Mouse (Mus musculus) layer of hippocampus, adult 2 months (tissue): ENCODE results near the gene Poc1b. TPM values are rescaled to one million over a fixed set of nuclear protein-coding genes. Genes with fewer than 3 reads are reported as not detected.

Source experiments
- DNase-seq, 2 experiments: peaks; one replicate each; pipeline ENCODE4 v3.0.0; 2022; ENCODE audit warnings: low spot score in 2 of 2
- H3K27ac ChIP-seq: fragments of 200-600 bp; 2 replicates; pipeline ENCODE4 v1.8.1; 2022
- H3K4me3 ChIP-seq: fragments of 200-600 bp; 2 replicates; pipeline ENCODE4 v1.8.1; 2022; ENCODE audit warnings: mild to moderate bottlenecking
- CTCF ChIP-seq: fragments of 200-600 bp; conservative IDR thresholded peaks from 2 replicates; pipeline ENCODE4 v1.8.1; 2022; ENCODE audit warnings: antibody characterized with exemption, mild to moderate bottlenecking, moderate library complexity
- total RNA-seq, 2 experiments: library from RNA; stranded (reverse); gene quantifications; 2 replicates each; pipeline ENCODE4 v1.2.3; 2021

Gene Poc1b
- total RNA-seq, 2 experiments from 2014 or later = 6.0 to 6.1 TPM

- H3K27ac ChIP-seq = peak overlapping the region; percentile 77
- peak overlapping the region; percentile 20; the same call in 1 of the 2 replicates for H3K4me3 ChIP-seq
- DNase-seq = no peak
- no peak; the same call in 1 of the 2 replicates for TF ChIP-seq CTCF
Measured at GRCm38 (mm10) chr10:99171961-99172497, 65.2 kb downstream of the Poc1b start.

- no peak overlapping the region for H3K4me3 ChIP-seq
- no peak for DNase-seq
- H3K27ac ChIP-seq = no peak overlapping the region
- TF ChIP-seq CTCF = no peak
Measured at GRCm38 (mm10) chr10:99172906-99173507, 66.2 kb downstream of the Poc1b start.

GRCm38 (mm10) chr10:99176911-99177310, 70.1 kb downstream of the Poc1b start:
- TF ChIP-seq CTCF = no peak
- no peak for DNase-seq
- Histone ChIP-seq H3K27ac (no peak overlapping the region), H3K4me3 (no peak overlapping the region)

DNA sequence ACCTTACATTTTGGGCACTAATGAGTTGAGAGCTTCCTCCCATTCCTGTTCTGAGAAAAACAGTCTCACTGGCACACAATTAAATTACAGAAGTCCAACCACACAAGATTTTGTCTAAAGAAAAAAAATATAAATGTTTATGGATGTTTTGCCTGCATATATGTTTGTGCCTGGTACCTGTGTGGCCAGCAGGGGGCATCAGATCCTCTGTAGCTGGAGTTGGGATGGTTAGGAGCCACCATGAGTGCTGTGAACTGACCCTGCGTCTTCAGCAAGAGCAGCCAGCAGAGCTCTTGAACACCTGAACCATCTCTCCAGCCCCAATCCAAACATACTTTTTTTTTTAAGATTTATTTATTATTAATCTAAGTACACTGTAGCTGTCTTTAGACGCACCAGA, 71.3 kb downstream of the Poc1b start:
- H3K4me3 ChIP-seq = no peak overlapping the region
- DNase-seq = no peak
- TF ChIP-seq CTCF = peak; percentile 63
- H3K27ac ChIP-seq = no peak overlapping the region

DNA sequence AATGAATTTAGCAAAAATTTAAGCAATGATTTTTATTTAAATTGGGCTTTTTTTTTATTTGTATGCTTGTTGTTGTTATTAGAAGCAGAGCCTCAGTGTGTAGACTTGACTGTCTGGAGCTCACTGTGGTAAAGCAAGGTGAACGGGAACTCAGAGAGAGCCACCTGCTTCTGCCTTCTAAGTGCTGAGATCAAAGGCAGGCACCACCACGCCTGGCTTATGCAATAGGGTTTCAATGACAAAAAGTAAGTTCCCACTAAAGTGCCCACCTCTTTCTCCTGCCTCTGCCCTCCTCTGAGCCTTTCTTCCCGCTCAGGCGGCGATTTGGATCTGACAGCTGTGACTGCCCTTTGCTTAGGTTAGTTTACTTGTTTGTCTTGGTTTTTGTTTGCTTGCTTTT, 72.3 kb downstream of the Poc1b start:
- TF ChIP-seq CTCF = no peak
- no peak for DNase-seq
- Histone ChIP-seq H3K27ac (no peak overlapping the region), H3K4me3 (no peak overlapping the region)

DNA sequence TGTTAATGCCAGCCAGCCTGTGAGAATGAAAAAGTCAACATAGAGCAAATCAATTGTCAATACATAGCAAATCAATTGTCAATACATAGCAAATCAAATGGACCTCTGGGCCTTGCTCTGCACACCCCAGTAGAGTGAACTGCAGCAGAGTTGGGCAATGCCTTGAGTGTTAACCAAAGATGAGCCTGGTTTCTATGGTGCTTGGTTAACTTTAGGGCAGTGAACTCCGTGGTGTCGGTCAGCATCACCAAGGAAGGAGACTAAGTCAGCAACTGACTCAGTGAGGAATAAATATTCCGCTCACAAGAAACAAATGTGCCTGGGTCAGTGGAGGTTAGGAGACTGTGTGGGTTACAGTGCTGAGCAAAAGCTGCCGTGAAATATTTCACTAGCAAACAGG, 72.7 kb downstream of the Poc1b start:
- Histone ChIP-seq H3K4me3 (no peak overlapping the region), H3K27ac (no peak overlapping the region)
- DNase-seq = no peak
- no peak for TF ChIP-seq CTCF

DNA sequence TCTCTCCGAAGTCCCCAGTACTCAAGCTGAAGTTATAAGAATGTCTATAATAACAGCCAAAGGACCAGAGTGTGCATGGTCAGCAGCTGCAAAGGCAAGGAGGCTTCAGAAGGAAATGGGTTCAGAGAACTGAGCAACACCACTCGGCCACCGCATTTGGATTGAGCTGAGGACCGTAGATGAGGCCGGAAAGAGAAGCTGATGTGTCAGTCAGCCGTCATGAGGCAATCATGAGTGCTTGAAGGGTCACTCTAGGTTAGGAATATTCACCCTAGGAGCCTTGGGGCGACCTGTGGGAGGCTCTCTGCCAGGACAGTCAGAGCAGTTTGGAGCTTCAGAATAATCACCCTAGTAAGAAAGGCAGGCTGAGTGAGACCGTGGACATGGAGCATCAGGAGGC, 74.7 kb downstream of the Poc1b start:
- no peak for DNase-seq
- no peak for TF ChIP-seq CTCF
- peak overlapping the region; percentile 57; the same call in 1 of the 2 replicates for H3K27ac ChIP-seq
- no peak overlapping the region for H3K4me3 ChIP-seq

DNA sequence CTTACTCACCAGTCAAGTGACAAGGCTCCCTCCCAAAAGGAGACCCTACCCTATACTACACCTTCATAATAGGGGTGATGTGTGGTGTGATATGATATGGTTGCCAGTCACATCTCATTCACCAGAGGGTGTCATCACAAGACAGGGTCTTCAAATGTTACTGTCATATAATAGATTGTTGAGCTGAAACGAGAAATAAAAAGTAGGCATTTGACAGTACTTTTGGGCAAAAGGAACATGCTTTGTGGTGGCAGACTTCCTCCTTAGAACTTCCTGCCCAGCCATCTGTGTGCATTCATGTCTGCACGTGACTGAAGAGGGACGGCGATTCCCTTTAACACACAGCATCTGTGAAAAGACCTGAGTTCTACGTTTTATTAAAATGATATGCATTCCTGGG, 75.3 kb downstream of the Poc1b start:
- no peak overlapping the region for H3K4me3 ChIP-seq
- H3K27ac ChIP-seq = peak overlapping the region; percentile 57; the same call in 1 of the 2 replicates
- no peak; the same call in 1 of the 2 replicates for TF ChIP-seq CTCF
- no peak for DNase-seq

DNA sequence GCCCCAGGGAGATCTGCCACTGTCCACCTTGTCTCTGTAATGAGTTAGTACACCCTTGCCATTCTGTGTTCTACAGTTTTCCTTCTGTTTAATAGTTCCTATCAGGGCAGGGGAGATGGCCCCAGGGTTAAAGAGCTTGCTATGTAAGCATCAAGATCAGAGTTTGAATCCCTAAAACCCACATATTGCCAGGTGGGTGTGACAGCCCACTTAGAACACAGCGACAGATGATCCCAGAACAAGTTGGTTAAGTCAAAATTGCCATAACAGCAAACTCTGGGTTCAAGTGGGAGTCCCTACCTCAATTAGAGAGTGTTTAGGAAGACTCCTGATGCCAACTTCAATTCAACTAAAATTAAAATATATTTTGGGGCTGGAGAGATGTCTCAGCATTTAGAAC, 81.3 kb downstream of the Poc1b start:
- peak overlapping the region; percentile 62; the same call in 1 of the 2 replicates for H3K27ac ChIP-seq
- no peak overlapping the region for H3K4me3 ChIP-seq
- DNase-seq = no peak
- no peak for TF ChIP-seq CTCF

DNA sequence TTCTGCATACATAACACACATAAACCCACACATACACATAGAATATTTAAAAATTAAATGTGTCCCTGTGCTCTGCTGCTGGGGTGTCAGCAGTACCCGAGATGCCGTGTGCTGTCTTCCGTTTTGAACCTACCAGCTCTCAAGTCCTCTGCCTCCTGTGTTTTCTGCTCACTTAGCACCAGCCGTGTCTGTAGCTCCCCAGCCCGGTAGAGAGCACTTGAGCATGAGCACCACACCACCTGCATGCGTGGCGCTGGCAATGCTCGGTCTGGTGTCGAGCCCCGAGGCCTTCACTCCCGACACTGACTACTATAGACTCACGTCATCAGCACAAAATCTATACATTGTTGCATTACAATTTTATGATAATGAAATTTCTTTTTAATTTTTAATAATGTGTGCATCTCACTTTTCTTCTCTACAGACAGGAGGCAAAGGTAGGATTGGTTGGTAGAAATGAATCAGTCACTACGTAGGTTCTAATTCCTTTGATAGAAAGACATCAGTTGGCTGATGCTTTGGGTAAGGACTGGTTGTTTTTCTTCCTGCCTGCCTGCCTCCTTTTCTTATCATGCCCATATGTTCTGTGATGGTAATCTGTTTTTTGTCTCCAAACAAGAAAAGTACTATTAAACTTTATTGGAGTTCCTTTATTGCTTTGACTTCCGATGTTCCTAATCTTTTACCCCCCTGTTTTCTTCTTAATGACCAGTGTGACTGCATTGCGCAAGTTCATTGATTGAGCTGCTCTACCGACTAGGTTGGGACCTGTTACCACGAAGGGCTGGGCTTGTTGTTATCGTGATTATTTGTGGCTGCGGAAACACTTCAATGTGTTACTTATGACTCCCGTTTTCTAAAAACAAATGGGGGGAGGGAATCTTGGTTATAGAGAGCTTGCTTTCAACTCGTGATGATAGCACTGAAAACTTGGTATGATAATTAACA, 82.1 kb downstream of the Poc1b start:
- TF ChIP-seq CTCF = no peak
- Histone ChIP-seq H3K27ac (peak overlapping the region; percentile 62; the same call in 1 of the 2 replicates), H3K4me3 (no peak overlapping the region)
- no peak for DNase-seq

GRCm38 (mm10) chr10:99190798-99191197, 84.0 kb downstream of the Poc1b start:
- Histone ChIP-seq H3K27ac (no peak overlapping the region), H3K4me3 (no peak overlapping the region)
- TF ChIP-seq CTCF = peak; percentile 79
- DNase-seq = peak in 1 of 2 experiments; percentile 45

DNA sequence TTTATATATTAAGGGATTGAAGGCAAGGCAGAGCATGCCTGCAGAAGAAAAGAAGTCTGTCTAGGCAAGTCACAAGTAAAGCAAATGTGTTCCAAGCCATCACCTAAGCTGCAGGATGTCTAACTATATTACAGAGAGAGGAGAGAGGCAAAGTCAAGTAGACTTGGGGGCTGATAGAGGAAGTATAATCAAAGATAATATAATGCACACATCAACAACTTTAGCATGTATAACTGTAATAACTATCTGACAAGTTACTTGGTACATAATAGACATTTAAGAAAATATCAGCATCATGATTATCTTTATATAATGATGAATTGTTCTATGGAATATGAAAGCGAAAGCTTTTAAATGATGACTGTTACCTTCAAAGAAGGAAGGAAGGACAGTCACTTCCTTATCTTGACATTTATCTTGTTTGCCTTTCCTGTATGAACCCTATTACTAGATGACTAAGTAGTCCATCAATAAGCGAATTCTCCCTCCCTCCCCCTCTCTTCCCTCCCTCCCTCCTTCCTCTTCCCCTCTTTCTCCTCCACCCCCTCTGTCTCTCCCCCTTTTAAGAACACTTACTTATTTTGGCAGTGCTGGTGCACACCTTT, 87.7 kb downstream of the Poc1b start:
- no peak for TF ChIP-seq CTCF
- H3K27ac ChIP-seq = no peak overlapping the region
- DNase-seq = no peak
- no peak overlapping the region for H3K4me3 ChIP-seq

GRCm38 (mm10) chr10:99196556-99196955, 89.7 kb downstream of the Poc1b start:
- no peak for DNase-seq
- TF ChIP-seq CTCF = no peak
- H3K27ac ChIP-seq = no peak overlapping the region
- no peak overlapping the region for H3K4me3 ChIP-seq
